Mouse (Mus musculus): Measurements from ENCODE around the gene Emc8.

The Emc8 gene

DNA sequence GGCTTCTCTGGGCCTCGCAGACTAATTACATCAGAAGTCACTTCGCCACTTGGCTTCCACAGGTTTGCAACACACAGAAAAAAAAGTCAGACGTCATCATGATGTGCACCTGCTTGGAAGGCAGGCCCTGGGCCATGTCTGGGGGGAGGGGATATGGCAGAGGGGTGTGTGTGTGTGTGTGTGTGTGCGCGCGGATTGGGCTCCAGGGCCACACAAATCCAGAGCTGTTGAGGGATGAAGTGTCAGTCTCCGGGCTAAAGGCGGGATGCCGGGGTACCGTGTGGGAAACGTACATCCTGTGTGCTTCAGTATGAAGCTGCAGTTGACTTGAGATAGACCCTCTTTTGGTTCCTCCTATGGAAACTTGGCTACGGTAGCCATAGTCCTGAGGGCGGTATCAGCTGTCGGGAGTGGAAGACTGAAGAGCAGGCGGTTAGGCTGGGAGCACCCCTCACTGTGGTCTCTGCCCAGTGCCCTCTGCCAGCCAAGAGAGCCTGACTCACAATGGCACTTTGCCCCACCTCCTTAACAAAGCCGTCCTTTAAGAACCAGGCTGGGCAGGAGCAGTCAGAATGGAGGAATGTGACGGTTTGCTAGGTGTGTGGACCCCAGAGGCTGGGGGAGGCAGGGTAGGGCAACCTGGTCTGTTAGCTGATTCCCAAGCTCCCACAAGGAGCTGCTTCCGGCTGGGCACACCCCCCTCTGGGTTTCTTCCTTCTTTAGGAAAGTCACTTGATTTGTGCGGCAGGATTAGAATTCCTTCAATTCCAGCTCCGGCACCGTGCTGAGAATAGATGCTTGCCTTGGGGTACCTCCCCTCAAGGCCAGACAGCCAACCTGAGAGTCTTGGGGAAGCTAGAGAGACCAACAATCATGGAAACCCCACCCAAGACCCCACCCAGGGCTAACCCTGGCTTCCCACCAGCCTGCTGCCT, 36.7 kb downstream of the Emc8 start:
- no peak for TF ChIP-seq GATA4 (IDR thresholded peaks at IDR 0.05; ENCODE audit: insufficient replicate concordance, low read length)

- no peak for TF ChIP-seq GATA4 (IDR thresholded peaks at IDR 0.05; ENCODE audit: insufficient replicate concordance, low read length)
Observed at GRCm38 (mm10) chr8:120630848-120631247, 37.5 kb downstream of the Emc8 start.

GRCm38 (mm10) chr8:120630031-120630430, 38.3 kb downstream of the Emc8 start:
- no peak for TF ChIP-seq GATA4 (IDR thresholded peaks at IDR 0.05; ENCODE audit: insufficient replicate concordance, low read length)

- TF ChIP-seq GATA4 (IDR thresholded peaks at IDR 0.05; ENCODE audit: insufficient replicate concordance, low read length) = no peak
Observed at GRCm38 (mm10) chr8:120627298-120627697, 41.1 kb downstream of the Emc8 start.

- TF ChIP-seq GATA4 (IDR thresholded peaks at IDR 0.05; ENCODE audit: insufficient replicate concordance, low read length) = no peak
Observed at GRCm38 (mm10) chr8:120626461-120626860, 41.9 kb downstream of the Emc8 start.

GRCm38 (mm10) chr8:120623608-120624007, 44.8 kb downstream of the Emc8 start:
- no peak for TF ChIP-seq GATA4 (IDR thresholded peaks at IDR 0.05; ENCODE audit: insufficient replicate concordance, low read length)

DNA sequence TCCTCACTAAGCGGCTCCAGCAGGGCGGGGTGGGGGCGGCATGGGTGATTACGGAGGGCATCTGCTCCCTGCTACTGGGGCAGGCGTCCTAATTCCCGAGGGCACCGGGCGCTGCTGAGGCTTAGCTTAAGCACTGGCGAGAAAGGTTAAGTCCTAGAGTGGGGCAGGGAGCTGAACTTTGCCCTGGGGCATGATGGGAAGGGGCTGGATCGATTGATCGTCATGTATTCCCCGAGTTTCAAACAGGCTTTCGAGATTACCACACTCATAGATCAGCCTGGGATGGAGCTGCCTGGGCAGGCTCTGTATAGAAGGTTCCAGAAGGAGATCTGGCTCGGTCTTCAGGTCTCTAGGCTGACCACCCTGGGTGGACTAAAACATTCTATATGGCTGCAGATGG, 46.2 kb downstream of the Emc8 start:
- TF ChIP-seq GATA4 (IDR thresholded peaks at IDR 0.05; ENCODE audit: insufficient replicate concordance, low read length) = no peak

- TF ChIP-seq GATA4 (IDR thresholded peaks at IDR 0.05; ENCODE audit: insufficient replicate concordance, low read length) = no peak
Observed at GRCm38 (mm10) chr8:120620441-120620840, 47.9 kb downstream of the Emc8 start.

- no peak for TF ChIP-seq GATA4 (IDR thresholded peaks at IDR 0.05; ENCODE audit: insufficient replicate concordance, low read length)
Observed at GRCm38 (mm10) chr8:120619235-120620180, 48.9 kb downstream of the Emc8 start.

- no peak for TF ChIP-seq GATA4 (IDR thresholded peaks at IDR 0.05; ENCODE audit: insufficient replicate concordance, low read length)
Observed at GRCm38 (mm10) chr8:120618110-120618509, 50.3 kb downstream of the Emc8 start.

DNA sequence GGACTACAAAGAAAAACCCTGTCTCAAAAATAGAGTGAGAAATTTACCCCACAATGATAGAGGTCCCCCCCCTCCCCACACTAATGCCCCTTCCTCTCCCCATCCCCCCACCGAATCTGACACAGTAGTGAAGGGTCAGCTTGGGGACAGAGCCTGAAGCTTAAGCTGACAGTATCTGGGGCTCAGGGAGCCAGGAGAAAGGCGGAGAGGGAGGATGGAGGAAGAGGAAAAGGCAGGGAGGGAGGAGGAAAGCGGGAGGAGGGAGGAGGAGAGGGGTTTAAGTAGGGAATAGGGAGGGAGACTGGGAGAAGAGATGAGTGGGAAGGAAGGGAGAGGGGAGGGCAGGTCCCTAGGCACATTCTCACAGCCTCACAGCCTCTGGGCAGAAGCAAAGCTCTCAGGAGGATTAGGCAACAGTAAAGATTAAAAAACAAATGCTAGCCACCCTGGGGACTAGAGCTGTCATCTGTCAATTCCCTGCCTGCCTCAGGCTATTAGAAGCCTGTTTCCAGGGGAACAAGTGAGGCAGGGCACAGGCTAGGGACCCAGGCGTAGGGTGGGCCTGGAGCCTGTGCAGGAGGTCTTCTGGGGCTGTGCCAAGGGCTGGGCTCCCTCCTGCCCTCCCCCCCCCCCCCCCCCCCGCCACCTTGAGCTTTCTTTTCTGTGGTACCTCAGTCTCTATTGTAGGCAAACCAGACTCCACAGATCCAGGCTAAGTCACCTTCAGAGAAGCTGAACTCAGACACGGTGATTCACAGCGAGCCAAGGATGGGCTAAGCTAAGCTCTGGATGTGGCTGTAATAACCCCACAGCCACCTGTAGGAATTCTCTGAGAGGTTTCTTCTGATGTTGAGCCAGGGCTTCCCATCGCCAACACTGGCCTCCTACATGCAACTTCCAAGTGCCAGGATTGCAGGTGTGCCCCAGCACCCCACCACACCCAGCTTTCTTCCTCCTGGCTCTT, 51.4 kb downstream of the Emc8 start:
- TF ChIP-seq GATA4 (IDR thresholded peaks at IDR 0.05; ENCODE audit: insufficient replicate concordance, low read length) = no peak

- TF ChIP-seq GATA4 (IDR thresholded peaks at IDR 0.05; ENCODE audit: insufficient replicate concordance, low read length) = no peak
Observed at GRCm38 (mm10) chr8:120614491-120614890, 53.9 kb downstream of the Emc8 start.

DNA sequence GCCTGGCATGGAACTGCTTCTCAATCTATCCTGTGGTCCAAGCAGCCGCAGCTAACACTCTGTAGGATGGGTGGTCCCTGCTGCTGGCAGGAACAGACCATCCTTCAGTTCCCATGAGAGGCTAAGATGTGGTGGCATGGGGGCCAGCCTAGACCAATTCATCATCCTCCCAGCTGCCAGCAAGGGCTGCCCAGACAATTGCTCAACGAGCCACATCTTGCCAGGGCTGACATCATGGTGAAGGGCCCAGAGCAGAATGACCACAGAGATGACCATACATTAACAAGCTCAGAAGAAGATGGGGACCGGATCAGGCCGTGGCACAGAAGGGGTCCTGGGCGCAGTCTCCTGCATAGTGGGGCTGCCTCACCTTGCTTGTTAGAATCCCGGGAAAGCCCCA, 57.5 kb downstream of the Emc8 start:
- TF ChIP-seq GATA4 (IDR thresholded peaks at IDR 0.05; ENCODE audit: insufficient replicate concordance, low read length) = no peak

DNA sequence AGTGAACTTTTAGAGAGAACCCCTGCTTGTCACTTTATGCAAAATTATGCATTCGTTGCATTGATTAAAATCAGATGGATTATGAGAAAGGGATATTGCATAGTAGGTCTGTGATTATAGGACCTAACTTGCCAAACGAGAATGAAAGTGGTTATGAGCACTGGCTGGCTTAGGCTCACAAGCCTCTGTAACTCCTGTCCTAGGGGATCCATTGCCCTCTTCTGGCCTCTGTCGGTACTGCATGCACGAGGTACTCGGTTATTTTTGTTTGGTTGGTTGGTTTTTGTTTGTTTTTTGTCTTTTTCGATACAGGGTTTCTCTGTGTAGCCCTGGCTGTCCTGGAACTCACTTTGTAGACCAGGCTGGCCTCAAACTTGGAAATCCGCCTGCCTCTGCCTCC, 60.5 kb downstream of the Emc8 start:
- TF ChIP-seq GATA4 (IDR thresholded peaks at IDR 0.05; ENCODE audit: insufficient replicate concordance, low read length) = no peak

- no peak for TF ChIP-seq GATA4 (IDR thresholded peaks at IDR 0.05; ENCODE audit: insufficient replicate concordance, low read length)
Observed at GRCm38 (mm10) chr8:120607460-120607859, 60.9 kb downstream of the Emc8 start.

Measured in liver, adult (tissue).